Mouse (Mus musculus) CH12.LX (cell line): ENCODE data around the gene Fau. TPM values are rescaled to one million over a fixed set of nuclear protein-coding genes. Genes with fewer than 3 reads are reported as not detected.

Source experiments
- DNase-seq: peaks from one replicate; pipeline ENCODE4 v3.0.0-alpha.2; 2013; ENCODE audit errors: extremely low read depth
- H3K27ac ChIP-seq: 2 replicates; pipeline ENCODE4 v1.5.1; 2012; ENCODE audit warnings: low read depth, mild to moderate bottlenecking, control low read depth, moderate library complexity; ENCODE audit not compliant: insufficient read depth
- H3K27me3 ChIP-seq: replicated peaks from 2 replicates; pipeline ENCODE3; 2012; ENCODE audit warnings: inconsistent platforms
- H3K36me3 ChIP-seq, 2 experiments: replicated peaks in 1 of 2; 2 replicates each; pipeline versions ENCODE3 to v1.6.1; 2012; ENCODE audit warnings: inconsistent platforms in 1 of 2, low read length in 1 of 2, mild to moderate bottlenecking in 1 of 2, mixed read lengths in 1 of 2, moderate library complexity in 1 of 2; ENCODE audit not compliant: control insufficient read depth in 1 of 2, insufficient read depth in 1 of 2
- H3K4me1 ChIP-seq, 2 experiments: 2 replicates each; pipeline ENCODE4 v1.6.1; 2012; ENCODE audit warnings: inconsistent platforms in 1 of 2, moderate library complexity in 1 of 2; ENCODE audit not compliant: insufficient read depth in 2 of 2, control insufficient read depth in 1 of 2
- H3K4me2 ChIP-seq: 2 replicates; pipeline ENCODE4 v1.6.1; 2012; ENCODE audit warnings: low read depth, mild to moderate bottlenecking, control low read depth; ENCODE audit not compliant: poor library complexity, insufficient read depth, severe bottlenecking
- H3K4me3 ChIP-seq, 3 experiments: fragments of 150-350 bp in 1 of 3; sonication (generic) in 1 of 3; replicated peaks in 1 of 3; 2 replicates each; pipeline versions ENCODE3 to v1.5.1; 2011 to 2012; ENCODE audit warnings: low read depth in 2 of 3, low read length in 2 of 3, mild to moderate bottlenecking in 2 of 3, moderate library complexity in 2 of 3, control low read depth in 1 of 3, improper control_type of control experiment in 1 of 3, inconsistent platforms in 1 of 3, mixed read lengths in 1 of 3; ENCODE audit not compliant: poor library complexity in 1 of 3
- H3K79me2 ChIP-seq: replicated peaks from 2 replicates; pipeline ENCODE4 v1.6.1; 2012; ENCODE audit warnings: mild to moderate bottlenecking, moderate library complexity; ENCODE audit not compliant: control insufficient read depth, poor library complexity, insufficient read depth, severe bottlenecking; ENCODE audit errors: extremely low read depth
- H3K9ac ChIP-seq: 2 replicates; pipeline ENCODE4 v1.6.1; 2012; ENCODE audit warnings: low read depth, mild to moderate bottlenecking, control low read depth, moderate library complexity; ENCODE audit not compliant: insufficient read depth
- H3K9me3 ChIP-seq: replicated peaks from 2 replicates; pipeline ENCODE3; 2012; ENCODE audit warnings: low read length, inconsistent platforms, mixed read lengths
- CHD1 ChIP-seq: IDR thresholded peaks from 2 replicates; pipeline ENCODE4 v1.6.1; 2012; ENCODE audit warnings: low read depth, low read length, improper control_type of control experiment, inconsistent platforms
- CTCF ChIP-seq, 2 experiments: IDR thresholded peaks in 1 of 2; conservative IDR thresholded peaks in 1 of 2; 2 replicates each; pipeline ENCODE4 v1.5.1; 2011 to 2012; ENCODE audit warnings: low read depth in 2 of 2, low read length in 2 of 2, improper control_type of control experiment in 1 of 2, inconsistent platforms in 1 of 2, mild to moderate bottlenecking in 1 of 2, moderate library complexity in 1 of 2
- E2F4 ChIP-seq: IDR thresholded peaks from 2 replicates; pipeline ENCODE4 v1.6.1; 2011; ENCODE audit warnings: low read depth, low read length, improper control_type of control experiment; ENCODE audit not compliant: insufficient replicate concordance
- ETS1 ChIP-seq: conservative IDR thresholded peaks from 2 replicates; pipeline ENCODE4 v1.6.1; 2012; ENCODE audit warnings: low read depth, mild to moderate bottlenecking, inconsistent platforms, low read length, improper control_type of control experiment, moderate library complexity
- GABPA ChIP-seq: IDR thresholded peaks from 2 replicates; pipeline ENCODE4 v1.6.1; 2012; ENCODE audit warnings: low read depth, low read length, improper control_type of control experiment, inconsistent platforms; ENCODE audit not compliant: insufficient replicate concordance
- IRF4 ChIP-seq: IDR thresholded peaks from 2 replicates; pipeline ENCODE4 v1.6.1; 2014; ENCODE audit warnings: low read depth, mild to moderate bottlenecking, inconsistent platforms, low read length, improper control_type of control experiment
- JUN ChIP-seq: IDR thresholded peaks from 2 replicates; pipeline ENCODE4 v1.6.1; 2011; ENCODE audit warnings: low read depth, mild to moderate bottlenecking, low read length, improper control_type of control experiment, moderate library complexity; ENCODE audit not compliant: insufficient read depth
- KAT2A ChIP-seq: IDR thresholded peaks from 2 replicates; pipeline ENCODE4 v1.6.1; 2012; ENCODE audit warnings: low read length, improper control_type of control experiment, inconsistent platforms; ENCODE audit not compliant: insufficient replicate concordance
- MAZ ChIP-seq: IDR thresholded peaks from 2 replicates; pipeline ENCODE4 v1.6.1; 2012; ENCODE audit warnings: low read depth, mild to moderate bottlenecking, inconsistent platforms, low read length, improper control_type of control experiment, moderate library complexity
- MYC ChIP-seq: IDR thresholded peaks from 2 replicates; pipeline ENCODE4 v1.6.1; 2011; ENCODE audit warnings: low read depth, mild to moderate bottlenecking, improper control_type of control experiment, low read length
- NRF1 ChIP-seq: IDR thresholded peaks from 2 replicates; pipeline ENCODE4 v1.6.1; 2014; ENCODE audit warnings: low read depth, mild to moderate bottlenecking, inconsistent platforms, low read length, improper control_type of control experiment, moderate library complexity
- POLR2A ChIP-seq: IDR thresholded peaks from 2 replicates; pipeline ENCODE4 v1.6.1; 2011; ENCODE audit warnings: low read depth, mild to moderate bottlenecking, improper control_type of control experiment, low read length
- RAD21 ChIP-seq: IDR thresholded peaks from 2 replicates; pipeline ENCODE4 v1.6.1; 2011; ENCODE audit warnings: low read depth, mild to moderate bottlenecking, low read length, improper control_type of control experiment, moderate library complexity
- RCOR1 ChIP-seq: conservative IDR thresholded peaks from 2 replicates; pipeline ENCODE4 v1.6.1; 2012; ENCODE audit warnings: low read depth, mild to moderate bottlenecking, inconsistent platforms, low read length, improper control_type of control experiment
- SIN3A ChIP-seq: IDR thresholded peaks from 2 replicates; pipeline ENCODE4 v1.6.1; 2012; ENCODE audit warnings: low read length, improper control_type of control experiment, inconsistent platforms
- SMC3 ChIP-seq: IDR thresholded peaks from 2 replicates; pipeline ENCODE4 v1.6.1; 2011; ENCODE audit warnings: low read depth, low read length, improper control_type of control experiment
- TBP ChIP-seq: conservative IDR thresholded peaks from 2 replicates; pipeline ENCODE4 v1.6.1; 2011; ENCODE audit warnings: low read depth, low read length, improper control_type of control experiment
- TCF12 ChIP-seq: IDR thresholded peaks from 2 replicates; pipeline ENCODE4 v1.6.1; 2014; ENCODE audit warnings: low read depth, mild to moderate bottlenecking, inconsistent platforms, low read length, improper control_type of control experiment
- UBTF ChIP-seq: IDR thresholded peaks from 2 replicates; pipeline ENCODE4 v1.6.1; 2012; ENCODE audit warnings: low read depth, mild to moderate bottlenecking, inconsistent platforms, low read length, improper control_type of control experiment, moderate library complexity
- USF1 ChIP-seq: IDR thresholded peaks from 2 replicates; pipeline ENCODE4 v1.6.1; 2014; ENCODE audit warnings: low read depth, mild to moderate bottlenecking, inconsistent platforms, low read length, improper control_type of control experiment
- USF2 ChIP-seq: conservative IDR thresholded peaks from 2 replicates; pipeline ENCODE4 v1.6.1; 2011; ENCODE audit warnings: low read depth, low read length, improper control_type of control experiment
- ZMIZ1 ChIP-seq: IDR thresholded peaks from 2 replicates; pipeline ENCODE4 v1.6.1; 2012; ENCODE audit warnings: low read depth, mild to moderate bottlenecking, inconsistent platforms, low read length, improper control_type of control experiment
- dilution Hi-C: fragments of 300-500 bp; cut with MboI; formaldehyde crosslinking; loops from 2 replicates; pipeline ENCODE4 v1.14.3; 2020; ENCODE audit warnings: low sequenced_read_pairs; ENCODE audit not compliant: extremely low pct_unique_long_range_greater_than_20kb, extremely low pct_ligation_motif_present
- in situ Hi-C: fragments of 300-500 bp; cut with MboI; formaldehyde crosslinking; loops from 3 replicates; pipeline ENCODE4 v1.14.3; 2019; ENCODE audit warnings: low sequenced_read_pairs, low pct_ligation_motif_present, low pct_unique_long_range_greater_than_20kb, mixed read lengths
- polyA plus RNA-seq: library from polyadenylated mRNA; unstranded; fragments of >175 nt; gene quantifications from 2 replicates; pipeline ENCODE4 v1.2.1, GENCODE M21; 2012; ENCODE audit warnings: low read depth; ENCODE audit not compliant: insufficient read length
- total RNA-seq, 2 experiments: library from RNA; depleted of rRNA; stranded (reverse); fragments of 300-350 nt in 1 of 2; fragments of >200 nt in 1 of 2; gene quantifications; 2 replicates each; pipeline ENCODE4 v1.2.3; 2012 to 2014

Fau gene
- total and polyA plus RNA-seq, 3 experiments = 1,239 to 2,522 (median 2,403) TPM

DNA sequence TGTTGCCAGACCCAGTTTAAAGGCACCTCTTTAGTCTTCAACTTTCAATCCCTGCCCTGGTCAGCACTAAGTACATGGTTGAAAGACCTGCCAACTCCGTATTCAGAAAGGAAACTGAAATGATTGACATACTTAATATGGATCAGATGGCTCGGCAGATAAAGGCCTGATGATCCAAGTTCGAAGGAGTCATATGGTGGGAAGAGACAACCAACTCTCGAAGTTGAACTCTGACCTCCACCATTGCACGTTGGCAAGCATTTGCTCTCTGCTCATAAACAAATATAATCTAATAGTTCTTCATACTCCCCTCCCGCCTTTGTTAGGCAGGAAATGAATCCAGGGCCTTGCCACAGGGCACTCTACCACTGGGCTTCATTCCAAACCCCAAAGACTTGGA lies 28.7 kb upstream of the Fau start:
- Histone ChIP-seq H3K9me3 (no peaks in the 10 kb centered on the region), H3K27me3 (peaks cover 3% of the 10 kb centered on the region), H3K79me2 (no peaks in the 10 kb centered on the region), H3K36me3 (no peaks in the 10 kb centered on the region), H3K27ac (no peak overlapping the region), H3K9ac (no peak overlapping the region), H3K4me2 (no peak overlapping the region), H3K4me1 (no peaks in the 10 kb centered on the region), H3K4me3 (no peak overlapping the region)
- dilution Hi-C loops = no loop called here
- in situ Hi-C loops = no loop called here
- TF ChIP-seq USF1 = no peak
- TF ChIP-seq NRF1 = no peak
- TF ChIP-seq TBP = no peak
- TF ChIP-seq KAT2A = no peak
- no peak for DNase-seq

DNA sequence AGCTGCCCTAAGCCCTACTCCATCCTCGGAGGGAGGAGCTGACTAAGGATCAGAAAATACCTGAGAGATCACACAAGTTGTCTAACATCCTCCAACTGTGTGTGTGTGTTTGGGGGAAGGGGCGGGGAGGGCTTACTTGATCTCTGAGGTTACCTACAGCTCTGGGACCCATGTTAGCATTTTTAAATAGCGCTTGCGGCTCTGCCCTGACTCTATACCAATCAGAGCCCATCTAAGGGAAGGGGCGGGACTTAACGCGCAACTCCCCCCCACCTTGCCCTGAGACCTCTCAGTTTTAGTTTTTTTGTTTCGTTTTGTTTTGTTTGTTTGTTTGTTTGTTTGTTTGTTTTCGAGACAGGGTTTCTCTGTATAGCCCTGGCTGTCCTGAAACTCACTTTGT lies 28.2 kb upstream of the Fau start:
- Histone ChIP-seq H3K27me3 (peaks cover 3% of the 10 kb centered on the region), H3K4me2 (no peak overlapping the region), H3K4me3 (no peak overlapping the region), H3K4me1 (no peaks in the 10 kb centered on the region), H3K9me3 (no peaks in the 10 kb centered on the region), H3K9ac (no peak overlapping the region), H3K79me2 (no peaks in the 10 kb centered on the region), H3K36me3 (no peaks in the 10 kb centered on the region), H3K27ac (no peak overlapping the region)
- in situ Hi-C loops (no loop called here), dilution Hi-C loops (no loop called here)
- TF ChIP-seq RAD21 = no peak
- TF ChIP-seq USF1 = no peak
- TF ChIP-seq GABPA = no peak
- no peak for TF ChIP-seq ZMIZ1
- no peak for TF ChIP-seq TBP
- no peak for TF ChIP-seq JUN
- TF ChIP-seq CHD1 = no peak
- no peak for DNase-seq

DNA sequence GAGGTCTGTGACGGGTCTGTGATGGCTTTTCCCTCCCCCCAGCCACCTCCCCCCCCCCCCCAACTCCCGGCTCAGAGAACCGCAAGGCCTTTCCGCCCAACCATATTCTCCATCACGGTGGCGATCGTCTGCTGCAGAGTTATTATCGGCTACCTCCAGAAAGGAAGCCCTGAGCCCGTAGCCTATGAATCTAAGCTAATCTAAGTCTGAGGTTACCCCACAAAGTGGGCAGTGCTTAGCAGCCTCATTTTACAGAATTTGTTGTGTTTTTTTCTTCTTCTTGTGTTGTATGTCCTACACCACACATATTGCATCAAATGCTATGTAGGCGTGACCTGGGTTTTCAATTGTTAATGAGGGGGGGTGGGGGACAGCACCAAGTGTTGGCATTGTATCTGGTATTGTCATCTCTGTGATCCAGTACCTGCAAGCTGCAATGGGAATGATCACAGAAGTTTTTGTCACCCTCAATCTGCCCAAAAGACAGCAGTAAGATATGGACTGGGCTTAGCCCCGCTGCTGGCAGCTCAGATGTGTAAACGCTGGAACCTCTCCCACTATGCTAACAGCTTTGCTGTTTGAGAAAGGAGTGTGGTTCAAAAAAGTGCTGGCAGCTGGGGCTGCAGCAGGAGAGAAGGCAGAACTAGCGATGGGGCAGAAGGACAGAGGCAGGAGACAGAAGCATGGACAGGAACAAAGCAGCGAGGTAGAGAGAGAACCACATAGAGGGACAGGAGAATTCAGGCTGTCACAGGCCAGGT lies 26.9 kb upstream of the Fau start:
- no peak for DNase-seq
- dilution Hi-C loops = no loop called here

More for the DNA sequence above, 26.9 kb upstream of the Fau start:
- Histone ChIP-seq H3K27me3 (peaks cover 3% of the 10 kb centered on the region), H3K4me3 (no peak overlapping the region), H3K4me1 (no peaks in the 10 kb centered on the region), H3K36me3 (no peaks in the 10 kb centered on the region), H3K4me2 (no peak overlapping the region), H3K9me3 (no peaks in the 10 kb centered on the region), H3K9ac (no peak overlapping the region), H3K79me2 (no peaks in the 10 kb centered on the region), H3K27ac (no peak overlapping the region)
- no peak for TF ChIP-seq MAZ
- TF ChIP-seq E2F4 = no peak
- TF ChIP-seq ZMIZ1 = no peak
- no peak for TF ChIP-seq SMC3
- no peak for TF ChIP-seq TCF12
- TF ChIP-seq MYC = no peak
- no peak for TF ChIP-seq TBP
- TF ChIP-seq USF2 = no peak
- TF ChIP-seq IRF4 = no peak
- TF ChIP-seq UBTF = no peak
- TF ChIP-seq ETS1 = no peak
- TF ChIP-seq POLR2A = no peak
- TF ChIP-seq RCOR1 = no peak
- no peak for TF ChIP-seq CTCF (conservative IDR thresholded peaks at IDR 0.05 in 1 of 2, IDR thresholded peaks at IDR 0.05 in 1 of 2; ENCODE audit: low read depth in 2 of 2, low read length in 2 of 2)
- TF ChIP-seq SIN3A = no peak
- in situ Hi-C loops = no loop called here
